ENCODE assay signal across 16 mouse cellular contexts in genomic region chr15:95081654-95082053, GRCm38 (mm10).
DNase-seq lines count a peak whose midpoint lies in the region; ATAC-seq lines count a peak whose summit lies in the region.
"Had no signal": no experiment of that assay in that cellular context is flagged by ENCODE, and none has a peak within 500 bp of the region (broad histone marks: within the 10 kb centered on the region; RNA-seq: fewer than 3 reads in every experiment).

No protein-coding gene starts in this region.

- peak; percentile 58; the same call in 1 of the 2 replicates for ATAC-seq in midbrain, embryonic 12.5 days (ENCODE audit: low FRiP score, low read depth)
- ATAC-seq in neural tube, embryonic 15.5 days (ENCODE audit: low FRiP score): no peak

- 83% methylated on average over 11 of the region's 11 CpGs for WGBS in hindbrain, embryonic 10.5 days
- whole genome bisulfite sequencing in midbrain, embryonic 12.5 days: 66% methylated on average over 11 of the region's 11 CpGs
- WGBS in neural tube, embryonic 15.5 days: 38% methylated on average over 11 of the region's 11 CpGs

- no peaks in the 10 kb centered on the region for H3K9me3 ChIP-seq in hindbrain, embryonic 10.5 days
- H3K9me3 ChIP-seq in midbrain, embryonic 12.5 days: no peaks in the 10 kb centered on the region
- H3K9me3 ChIP-seq in neural tube, embryonic 15.5 days (replicated peaks): no peaks in the 10 kb centered on the region
- H3K9me3 ChIP-seq: heart, embryonic 15.5 days; lung, embryonic 15.5 days had no signal

- no peaks in the 10 kb centered on the region for H3K36me3 ChIP-seq in hindbrain, embryonic 10.5 days
- no peaks in the 10 kb centered on the region for H3K36me3 ChIP-seq in midbrain, embryonic 12.5 days
- no peaks in the 10 kb centered on the region for H3K36me3 ChIP-seq in neural tube, embryonic 15.5 days
- H3K36me3 ChIP-seq: heart, embryonic 15.5 days; lung, embryonic 15.5 days had no signal

- DNase-seq in left cerebral cortex, postnatal 4 days: peak; percentile 52
- DNase-seq in left cerebral cortex, postnatal 36 days (ENCODE audit: low spot score in 2 of 2): no peak
- DNase-seq in hindbrain, embryonic 10.5 days (ENCODE audit: low spot score): peak; percentile 31
- DNase-seq in heart, postnatal 25 days (ENCODE audit: low spot score): no peak
- DNase-seq in ovary, postnatal 10 days (ENCODE audit: low spot score): no peak
- no peak for DNase-seq in kidney, postnatal 25 days
- DNase-seq: adrenal gland, postnatal 25 days; heart, adult 18-20 months; thymus, postnatal 25 days had no signal

- intact Hi-C loops in left cerebral cortex, postnatal 4 days (cut with DNase I): no loop called here
- intact Hi-C loops in left cerebral cortex, postnatal 36 days (cut with DNase I): no loop called here
- intact Hi-C loops in heart, postnatal 25 days (cut with DNase I): no loop called here

- no peak overlapping the region for H3K4me3 ChIP-seq in hindbrain, embryonic 10.5 days
- no peak overlapping the region for H3K4me3 ChIP-seq in midbrain, embryonic 12.5 days
- no peak overlapping the region for H3K4me3 ChIP-seq in neural tube, embryonic 15.5 days (replicated peaks)
- H3K4me3 ChIP-seq: heart, embryonic 15.5 days; lung, embryonic 15.5 days; megakaryocyte, embryonic 14.5 days had no signal

- no peak overlapping the region for H3K4me2 ChIP-seq in midbrain, embryonic 12.5 days (replicated peaks)
- peak overlapping the region; percentile 39 for H3K4me2 ChIP-seq in neural tube, embryonic 15.5 days
- H3K4me2 ChIP-seq: heart, embryonic 15.5 days; liver, embryonic 11.5 days; lung, embryonic 15.5 days had no signal

- H3K9ac ChIP-seq in midbrain, embryonic 12.5 days (replicated peaks): no peak overlapping the region
- no peak overlapping the region for H3K9ac ChIP-seq in neural tube, embryonic 15.5 days (replicated peaks)
- H3K9ac ChIP-seq: heart, embryonic 15.5 days; lung, embryonic 15.5 days had no signal

- no peaks in the 10 kb centered on the region for H3K27me3 ChIP-seq in hindbrain, embryonic 10.5 days (ENCODE audit: insufficient read depth, poor library complexity, severe bottlenecking)
- no peaks in the 10 kb centered on the region for H3K27me3 ChIP-seq in midbrain, embryonic 12.5 days
- no peaks in the 10 kb centered on the region for H3K27me3 ChIP-seq in neural tube, embryonic 15.5 days (replicated peaks)
- H3K27me3 ChIP-seq: heart, embryonic 15.5 days; lung, embryonic 15.5 days; megakaryocyte, embryonic 14.5 days had no signal

- no peaks in the 10 kb centered on the region for H3K4me1 ChIP-seq in hindbrain, embryonic 10.5 days (replicated peaks)
- no peaks in the 10 kb centered on the region for H3K4me1 ChIP-seq in midbrain, embryonic 12.5 days
- H3K4me1 ChIP-seq in neural tube, embryonic 15.5 days: peaks cover 10% of the 10 kb centered on the region
- H3K4me1 ChIP-seq: heart, embryonic 15.5 days; lung, embryonic 15.5 days; megakaryocyte, embryonic 14.5 days had no signal

- H3K27ac ChIP-seq in hindbrain, embryonic 10.5 days: no peak overlapping the region
- H3K27ac ChIP-seq in midbrain, embryonic 12.5 days (replicated peaks): 0 out of 2 replicates have a peak overlapping the region, but pooled peaks have one; percentile 5
- 0 out of 2 replicates have a peak overlapping the region, but pooled peaks have one; percentile 3 for H3K27ac ChIP-seq in neural tube, embryonic 15.5 days (replicated peaks)
- H3K27ac ChIP-seq: heart, embryonic 15.5 days; kidney, postnatal 0 days; lung, embryonic 15.5 days had no signal

Comparison
In these comparisons a context has a peak if more than half of its experiments do, and no peak if none do; other contexts are left out.
1. DNase-seq: peak in left cerebral cortex, postnatal 4 days (single experiment) and hindbrain, embryonic 10.5 days (single experiment); none in left cerebral cortex, postnatal 36 days (0 of 2), heart, postnatal 25 days (single experiment), ovary, postnatal 10 days (single experiment) and kidney, postnatal 25 days (0 of 2).